Mouse (Mus musculus): ENCODE measurements at regions not wholly inside any gene's neighbourhood (a gene's known extent, or its start where the extent isn't known, plus 50 kb on each side); places are given as distances from the start of the nearest gene placed in this dataset.

DNA sequence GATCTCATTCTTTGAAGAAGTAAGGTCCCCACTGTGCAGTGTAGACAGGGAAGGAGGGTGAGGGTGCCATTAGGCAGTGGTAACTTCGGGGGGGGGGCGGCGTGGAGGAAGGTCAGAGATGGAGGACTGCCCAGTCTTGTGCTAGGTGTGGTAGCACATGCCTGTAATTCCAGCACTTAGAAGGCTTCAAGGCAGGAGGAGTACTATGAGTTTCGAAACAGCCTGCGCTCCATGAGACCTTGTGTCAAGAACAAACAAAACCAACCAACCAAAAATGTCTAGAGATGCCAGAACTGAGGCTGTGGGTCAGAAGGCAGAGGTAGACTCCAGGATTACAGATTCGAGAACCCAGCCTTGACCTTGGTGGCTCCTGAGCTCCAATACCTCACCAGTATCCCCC lies 130.8 kb downstream of the Pja1 start:
- no peak for DNase-seq

DNA sequence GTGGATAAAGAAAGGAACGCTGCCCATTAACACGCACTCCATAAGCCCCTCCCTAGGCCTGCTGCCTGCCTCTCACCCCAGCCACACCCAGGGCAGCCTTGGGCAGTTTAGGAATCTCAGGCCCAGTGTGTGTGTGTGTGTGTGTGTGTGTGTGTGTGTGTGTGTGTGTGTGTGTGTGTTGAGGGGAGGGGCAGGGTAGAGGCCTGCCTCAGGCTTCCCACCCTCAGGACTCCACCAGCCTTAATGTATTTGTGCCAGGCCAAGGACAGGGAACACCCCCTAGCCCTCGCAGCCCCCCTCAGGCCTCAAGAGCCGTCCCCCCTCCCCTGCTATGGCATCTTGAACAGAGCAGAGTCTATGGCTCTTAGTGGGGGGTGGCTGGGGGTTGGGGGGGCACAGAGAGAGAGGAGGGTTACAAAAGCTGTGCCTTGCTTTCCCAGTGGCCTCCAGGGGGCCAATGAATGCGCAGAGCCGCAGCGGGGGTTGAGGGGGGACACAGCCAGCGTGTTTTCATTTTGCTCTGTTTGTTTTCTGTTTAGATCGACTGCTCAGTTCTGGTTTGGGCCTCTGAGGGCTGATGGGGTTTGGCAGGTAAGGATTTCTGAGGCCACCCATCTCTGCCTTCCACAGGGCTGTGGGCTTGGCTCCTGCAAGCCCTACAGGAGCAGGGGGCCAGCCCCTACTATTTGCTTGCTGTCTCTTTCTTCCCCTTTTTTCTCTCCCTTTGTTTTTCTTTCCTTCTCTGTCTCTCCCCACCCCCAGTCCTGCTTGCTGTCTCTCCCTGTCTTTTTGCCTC lies 131.8 kb downstream of the Pja1 start:
- DNase-seq = no peak

DNA sequence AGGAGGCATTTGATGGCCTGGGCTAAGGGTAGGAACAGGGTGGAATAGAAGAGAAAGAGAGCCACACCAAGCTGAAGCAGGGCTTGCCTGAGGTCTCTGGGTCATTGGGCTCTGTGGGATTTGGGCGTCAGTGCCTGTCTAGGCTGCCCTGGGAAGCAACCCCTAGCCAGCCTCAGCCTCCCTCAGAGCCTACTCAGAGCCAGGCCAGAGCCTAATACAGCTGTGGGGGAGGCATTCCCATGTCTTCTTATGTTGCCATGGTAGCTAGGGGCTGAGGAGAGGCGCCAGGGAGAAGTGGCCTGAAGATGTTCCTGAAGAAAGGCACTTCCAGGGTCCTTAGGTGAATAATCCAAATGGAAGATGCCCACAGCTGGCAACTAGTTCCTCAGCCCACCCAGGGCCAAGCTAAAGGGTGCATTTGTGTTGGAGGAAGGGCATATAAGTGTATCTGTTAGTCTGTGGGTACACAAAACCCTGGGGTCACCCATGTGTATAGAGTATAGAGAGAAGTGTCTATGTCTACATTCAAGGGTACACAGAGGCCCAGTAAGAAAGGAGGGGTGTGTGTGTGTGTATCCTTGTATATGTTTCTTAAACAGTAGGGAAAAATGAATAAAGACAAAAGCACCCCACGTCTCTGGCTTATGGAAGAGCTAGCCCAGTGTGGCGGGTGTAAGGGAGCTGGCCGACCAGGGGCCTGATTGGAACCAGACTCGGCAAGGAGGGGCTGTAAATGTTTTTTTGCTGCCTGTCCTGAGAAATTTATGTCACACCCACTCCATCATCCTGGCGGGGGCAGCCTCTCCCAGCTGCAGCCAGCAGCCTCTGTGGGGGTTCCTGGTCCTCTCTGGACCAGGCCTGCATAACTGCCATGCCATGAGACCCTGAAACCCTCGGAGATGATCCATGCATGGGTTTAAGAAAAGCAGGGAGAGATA lies 134.2 kb downstream of the Pja1 start:
- no peak for DNase-seq

- DNase-seq = no peak
Measured at GRCm38 (mm10) chrX:99335886-99336589, 135.0 kb downstream of the Pja1 start.

DNA sequence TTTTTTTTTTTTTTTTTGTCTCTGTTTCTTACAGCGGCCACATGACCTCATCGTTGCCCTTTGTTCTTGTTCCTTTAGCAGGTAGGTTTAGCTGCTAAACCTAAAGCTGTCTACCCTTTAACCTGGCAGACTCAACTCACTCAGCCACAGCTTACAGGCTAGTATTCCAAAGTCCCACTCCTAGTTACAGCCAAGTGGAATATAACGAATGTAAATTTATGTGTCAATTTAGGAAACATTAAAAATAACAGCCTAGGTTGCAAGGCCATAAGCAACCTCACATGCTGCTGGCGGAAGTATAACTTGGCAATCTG lies 138.7 kb downstream of the Pja1 start:
- DNase-seq = no peak

DNA sequence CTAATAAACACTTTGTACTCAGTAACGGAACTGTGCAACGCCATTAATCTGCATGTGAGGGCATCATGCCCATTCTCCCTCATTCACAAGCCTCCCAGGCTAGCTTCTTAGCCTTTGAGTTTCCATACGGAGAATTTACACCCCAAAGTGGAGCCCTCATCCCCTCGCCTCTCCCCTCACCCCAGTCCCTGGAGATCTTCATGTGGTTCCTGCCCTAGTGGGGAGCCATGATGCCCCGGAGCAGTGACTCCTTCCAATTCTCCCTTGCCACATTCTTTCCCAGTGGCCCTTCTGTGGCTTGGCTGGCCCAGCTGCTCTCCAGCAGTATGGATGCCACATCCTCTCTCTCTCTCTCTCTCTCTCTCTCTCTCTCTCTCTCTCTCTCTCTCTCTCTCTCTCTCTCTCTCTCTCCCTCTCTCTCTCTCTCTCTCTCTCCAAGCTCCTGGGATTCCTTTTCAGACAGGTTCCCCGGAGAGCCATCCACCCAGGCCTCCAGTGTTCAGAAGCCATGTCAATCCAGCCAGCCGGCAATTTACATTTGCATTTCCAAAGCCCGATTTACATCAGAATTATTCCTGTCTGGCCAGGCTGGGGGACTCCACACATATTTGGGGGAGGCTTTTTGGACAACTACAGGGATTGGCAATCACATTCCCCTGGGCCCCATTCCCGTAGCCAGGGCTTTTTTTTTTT lies 139.2 kb downstream of the Pja1 start:
- DNase-seq = no peak

DNA sequence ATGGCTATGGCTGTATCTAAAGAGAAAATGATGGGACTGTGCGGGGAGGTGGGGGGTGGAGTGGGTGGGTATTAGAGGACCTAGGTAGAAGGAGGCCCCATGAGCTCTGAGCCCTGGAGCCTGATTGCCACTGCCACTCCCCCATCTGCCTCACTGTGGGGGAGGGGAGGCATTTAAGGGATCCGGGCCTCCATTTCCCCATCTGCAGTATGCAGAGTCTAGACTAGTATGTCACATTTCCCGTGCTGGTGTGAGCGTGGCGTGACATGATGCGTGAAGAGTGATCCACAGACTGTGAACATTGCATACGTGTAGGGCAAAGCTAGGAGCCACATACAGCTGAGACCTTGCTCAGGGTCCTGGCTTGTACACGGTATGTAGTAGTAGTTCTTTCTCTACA lies 140.7 kb downstream of the Pja1 start:
- DNase-seq = no peak

GRCm38 (mm10) chrX:99328576-99328975 lies 142.5 kb downstream of the Pja1 start:
- no peak for DNase-seq

GRCm38 (mm10) chrX:99326167-99326566 lies 144.9 kb downstream of the Pja1 start:
- peak in 1 of 2 experiments; percentile 30 for DNase-seq

- peak; percentile 40 to 61 for DNase-seq
Measured at GRCm38 (mm10) chrX:99325460-99325859, 145.6 kb downstream of the Pja1 start.

DNA sequence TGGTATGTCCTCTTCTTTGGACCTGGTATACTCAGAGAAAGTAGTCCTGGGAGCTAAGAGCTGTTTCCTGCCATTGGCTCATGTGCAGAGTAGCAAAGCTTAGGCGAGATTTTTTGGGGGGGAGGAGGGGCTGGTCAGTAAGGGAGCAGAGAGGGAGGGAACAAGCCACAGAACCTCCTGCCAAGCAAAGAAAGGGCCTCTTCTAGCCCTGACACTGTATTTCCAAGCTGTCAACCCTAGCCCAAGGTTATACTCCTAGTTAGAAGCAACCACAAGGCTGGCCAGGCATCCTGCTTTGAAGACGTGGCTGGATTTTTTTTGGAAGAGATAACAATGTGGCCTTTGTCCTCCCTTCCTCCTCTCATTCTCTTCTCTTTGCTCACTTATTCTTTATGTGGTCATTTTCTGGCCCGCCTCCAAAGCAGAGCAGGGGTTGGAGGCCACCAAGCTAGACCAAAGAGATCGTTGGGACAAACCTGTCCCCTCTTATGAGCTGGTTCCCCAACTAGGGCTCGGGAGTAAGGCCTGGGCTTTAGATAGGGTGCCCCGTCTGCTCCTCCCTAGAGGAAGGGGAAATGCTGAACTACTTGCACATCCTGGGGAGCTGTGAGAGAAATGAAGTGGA lies 146.4 kb downstream of the Pja1 start:
- DNase-seq = no peak

GRCm38 (mm10) chrX:99319791-99320190 lies 151.3 kb downstream of the Pja1 start:
- no peak for DNase-seq

DNA sequence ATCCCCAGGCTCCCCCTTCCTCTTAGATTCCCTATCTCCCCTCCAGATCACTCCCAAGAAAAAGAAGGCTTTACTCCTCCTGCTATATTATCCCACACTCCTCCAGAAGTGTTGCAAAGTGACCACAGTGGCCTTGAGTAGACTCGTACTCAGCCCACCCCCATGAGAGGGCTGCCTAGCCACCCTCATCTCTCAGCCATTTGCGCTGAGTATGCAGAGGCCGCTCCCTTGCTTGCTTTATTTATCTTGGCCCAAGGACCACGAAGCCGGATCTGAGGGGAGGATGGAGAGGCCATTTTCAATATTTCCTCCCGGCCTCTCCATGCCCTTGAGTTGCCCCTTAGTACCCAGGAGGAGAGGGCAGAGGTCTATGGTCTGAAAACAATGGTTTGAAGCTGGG lies 151.9 kb downstream of the Pja1 start:
- DNase-seq = no peak

GRCm38 (mm10) chrX:99318141-99318540 lies 152.9 kb downstream of the Pja1 start:
- peak; percentile 39 to 44 for DNase-seq

GRCm38 (mm10) chrX:99317736-99318135 lies 153.3 kb downstream of the Pja1 start:
- DNase-seq = no peak

- DNase-seq = peak; percentile 86 to 91
Measured at GRCm38 (mm10) chrX:99316410-99317056, 154.5 kb downstream of the Pja1 start.

DNA sequence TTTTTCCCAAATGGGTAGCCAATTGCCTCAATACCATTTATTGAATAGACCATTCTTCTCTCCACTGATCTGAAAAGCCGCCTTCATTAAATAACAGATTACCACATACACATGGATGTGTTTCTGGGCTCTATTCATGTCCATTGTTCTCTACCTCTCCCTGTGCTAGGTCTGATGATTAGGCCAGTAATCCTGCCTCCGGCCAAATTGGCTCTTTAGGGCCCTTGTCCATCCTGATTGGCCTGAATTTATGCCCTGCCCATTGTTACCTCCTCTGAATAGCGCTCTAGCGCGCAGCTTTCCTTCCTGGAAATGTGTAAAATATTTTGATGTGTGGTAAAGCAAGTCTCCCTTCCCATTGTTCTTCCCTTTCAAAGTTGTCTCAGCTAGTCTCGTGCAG lies 163.2 kb downstream of the Efnb1 start:
- DNase-seq = no peak

GRCm38 (mm10) chrX:99294726-99295125 lies 158.8 kb downstream of the Efnb1 start:
- no peak for DNase-seq

- no peak for DNase-seq
Measured at GRCm38 (mm10) chrX:99293967-99294366, 158.0 kb downstream of the Efnb1 start.

- DNase-seq = no peak
Measured at GRCm38 (mm10) chrX:99292758-99293157, 156.8 kb downstream of the Efnb1 start.

- DNase-seq = no peak
Measured at GRCm38 (mm10) chrX:99291965-99292364, 156.0 kb downstream of the Efnb1 start.
